Comparison of ENCODE assay signal across 8 mouse cellular contexts in the genomic region with DNA sequence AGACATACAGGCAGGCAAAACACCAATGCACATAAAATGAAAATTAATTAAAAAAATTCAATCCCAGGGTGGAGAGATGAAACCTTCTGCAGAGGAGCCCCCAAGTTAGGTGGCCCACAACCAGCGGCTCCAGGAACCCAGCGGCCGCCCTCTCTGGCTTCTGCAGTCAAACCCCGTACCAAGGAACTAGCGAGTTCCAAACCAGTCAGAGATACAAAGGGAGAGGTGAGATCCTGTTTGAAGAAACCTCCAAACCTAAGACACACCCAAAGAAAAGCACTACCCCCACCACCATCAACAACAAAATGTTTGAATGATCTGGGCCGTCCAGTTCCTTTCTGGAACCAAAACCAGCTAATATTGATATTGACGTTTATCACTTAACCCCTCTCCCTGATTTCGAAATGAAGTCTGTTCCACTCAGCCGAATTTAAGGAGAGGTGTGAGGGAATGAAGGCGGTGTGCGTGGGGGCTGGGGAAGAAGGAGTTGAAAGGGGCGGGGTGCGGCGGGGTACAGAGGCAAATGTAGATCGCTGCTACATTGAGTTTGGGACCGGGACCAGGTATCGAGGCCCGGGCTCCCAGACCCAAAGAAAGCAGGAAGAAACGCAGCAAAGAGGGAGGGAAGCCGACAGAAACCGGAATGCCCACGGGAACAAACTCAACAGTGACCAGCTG. TPM values are rescaled to one million over a fixed set of nuclear protein-coding genes. Genes with fewer than 3 reads are reported as not detected.
DNase-seq lines count a peak whose midpoint lies in the region; ATAC-seq and TF ChIP-seq lines count a peak whose summit lies in the region.

No protein-coding gene starts in this region.

- TF ChIP-seq RAD21 in MEL (IDR thresholded peaks at IDR 0.05; ENCODE audit: low read depth, low read length), result no peak

- no peaks in the 10 kb centered on the region for H3K36me3 ChIP-seq in heart, postnatal 0 days (replicated peaks; ENCODE audit: control insufficient read depth, insufficient read depth, low read length)
- peaks cover 0 to 37% of the 10 kb centered on the region in 2 experiments; a peak in 2 of 4 replicates for H3K36me3 ChIP-seq in MEL (ENCODE audit: control insufficient read depth in 1 of 2, insufficient read depth in 2 of 2, low read length in 2 of 2)
- no peaks in the 10 kb centered on the region for H3K36me3 ChIP-seq in limb, embryonic 12.5 days
- H3K36me3 ChIP-seq in small intestine, adult 2 months (ENCODE audit: control insufficient read depth, insufficient read depth, low read length), result no peaks in the 10 kb centered on the region

- peak in 1 of 2 experiments; percentile 53; a peak in 1 of 4 replicates for TF ChIP-seq POLR2A in MEL (IDR thresholded peaks at IDR 0.05; ENCODE audit: control insufficient read depth in 1 of 2, insufficient read depth in 1 of 2, low read depth in 1 of 2, low read length in 2 of 2, poor library complexity in 1 of 2)
- peak; percentile 78; the same call in 1 of the 2 replicates for TF ChIP-seq POLR2A in small intestine, adult 2 months (IDR thresholded peaks at IDR 0.05; ENCODE audit: low read depth, low read length)

- TF ChIP-seq CTCF in heart, postnatal 0 days (IDR thresholded peaks at IDR 0.05; ENCODE audit: low read depth), result no peak
- TF ChIP-seq CTCF in MEL (IDR thresholded peaks at IDR 0.05 in 2 of 3, conservative IDR thresholded peaks at IDR 0.05 in 1 of 3; ENCODE audit: control insufficient read depth in 1 of 3, insufficient read depth in 1 of 3, low read depth in 2 of 3, low read length in 3 of 3, poor library complexity in 1 of 3, severe bottlenecking in 1 of 3), result no peak
- no peak for TF ChIP-seq CTCF in small intestine, adult 2 months (IDR thresholded peaks at IDR 0.05; ENCODE audit: extremely low read depth, insufficient read length, insufficient replicate concordance, low read depth, low read length)

- H3K9me3 ChIP-seq in heart, postnatal 0 days (replicated peaks; ENCODE audit: control insufficient read depth, low read length), result no peaks in the 10 kb centered on the region
- no peaks in the 10 kb centered on the region for H3K9me3 ChIP-seq in MEL (replicated peaks; ENCODE audit: insufficient read depth, low read length)
- no peaks in the 10 kb centered on the region for H3K9me3 ChIP-seq in limb, embryonic 12.5 days

- H3K27ac ChIP-seq in heart, postnatal 0 days (ENCODE audit: low read depth), result peak overlapping the region; percentile 99
- peak overlapping the region; percentile 93 for H3K27ac ChIP-seq in MEL (ENCODE audit: control insufficient read depth, low read depth, low read length)
- H3K27ac ChIP-seq in limb, embryonic 12.5 days, result peak overlapping the region; percentile 73
- peak overlapping the region; percentile 58 for H3K27ac ChIP-seq in small intestine, adult 2 months (ENCODE audit: insufficient read depth, low read depth, low read length)

- peaks cover 5% of the 10 kb centered on the region; the same call in 1 of the 2 replicates for H3K79me2 ChIP-seq in MEL (ENCODE audit: control insufficient read depth, insufficient read depth, low read length, poor library complexity)

- no peak for TF ChIP-seq EP300 in heart, postnatal 0 days (IDR thresholded peaks at IDR 0.05; ENCODE audit: low read depth)
- 0 out of 4 replicates have a peak, but pooled peaks of 1 of the 2 experiments have one; percentile 20 for TF ChIP-seq EP300 in MEL (IDR thresholded peaks at IDR 0.05; ENCODE audit: low read depth in 1 of 2, low read length in 2 of 2)

- ATAC-seq in heart, postnatal 0 days (ENCODE audit: insufficient read depth, low read depth), result no peak
- ATAC-seq in erythroid progenitor cell, adult 5-6 weeks (replicated peaks; ENCODE audit: low FRiP score, poor library complexity, severe bottlenecking), result peak; percentile 50
- ATAC-seq in limb, embryonic 12.5 days (ENCODE audit: insufficient number of reproducible peaks, insufficient read depth, low FRiP score, low TSS enrichment, low read depth), result peak; percentile 56; the same call in 1 of the 2 replicates
- ATAC-seq in frontal cortex, adult (ENCODE audit: low TSS enrichment), result no peak

- H3K9ac ChIP-seq in heart, postnatal 0 days (replicated peaks; ENCODE audit: low read depth, low read length), result peak overlapping the region; percentile 71
- H3K9ac ChIP-seq in MEL (ENCODE audit: control insufficient read depth, low read depth, low read length, poor library complexity, severe bottlenecking), result peak overlapping the region; percentile 86
- peak overlapping the region; percentile 67 for H3K9ac ChIP-seq in limb, embryonic 12.5 days (replicated peaks)

- H3K4me2 ChIP-seq in heart, postnatal 0 days (ENCODE audit: low read depth, low read length), result peak overlapping the region; percentile 81
- peak overlapping the region; percentile 65 for H3K4me2 ChIP-seq in limb, embryonic 12.5 days

- WGBS in heart, postnatal 0 days, result 6% methylated on average over 22 of the region's 22 CpGs
- 9% methylated on average over 22 of the region's 22 CpGs for WGBS in limb, embryonic 12.5 days
- 12% methylated on average over 22 of the region's 22 CpGs for WGBS in small intestine, adult 2 months

- no peak for DNase-seq in heart, postnatal 0 days (ENCODE audit: low spot score)
- no peak for DNase-seq in heart, adult 9 months (ENCODE audit: low spot score in 2 of 2)
- DNase-seq in MEL (ENCODE audit: low read depth, low spot score), result peak; percentile 80
- no peak for DNase-seq in layer of hippocampus, adult 9-11 months

- peaks cover 11% of the 10 kb centered on the region for H3K4me1 ChIP-seq in heart, postnatal 0 days (ENCODE audit: control insufficient read depth, insufficient read depth)
- peaks cover 10 to 31% of the 10 kb centered on the region in 2 experiments for H3K4me1 ChIP-seq in MEL (ENCODE audit: control insufficient read depth in 1 of 2, insufficient read depth in 2 of 2, low read length in 2 of 2)
- H3K4me1 ChIP-seq in limb, embryonic 12.5 days (replicated peaks), result peaks cover 11% of the 10 kb centered on the region
- peaks cover 24% of the 10 kb centered on the region for H3K4me1 ChIP-seq in small intestine, adult 2 months (ENCODE audit: control insufficient read depth, insufficient read depth, insufficient read length, low read length)

- H3K4me3 ChIP-seq in heart, postnatal 0 days (ENCODE audit: low read depth, low read length), result peak overlapping the region; percentile 83
- peak overlapping the region; percentile 75 to 93 for H3K4me3 ChIP-seq in MEL (ENCODE audit: control insufficient read depth in 1 of 2, insufficient read depth in 1 of 2, low read depth in 2 of 2, low read length in 2 of 2)
- peak overlapping the region; percentile 71 for H3K4me3 ChIP-seq in limb, embryonic 12.5 days (replicated peaks)
- peak overlapping the region; percentile 66 for H3K4me3 ChIP-seq in small intestine, adult 2 months (ENCODE audit: low read depth, low read length)

- no peaks in the 10 kb centered on the region for H3K27me3 ChIP-seq in heart, postnatal 0 days (ENCODE audit: control insufficient read depth, insufficient read depth, low read length)
- no peaks in the 10 kb centered on the region for H3K27me3 ChIP-seq in MEL (ENCODE audit: control insufficient read depth in 1 of 2, insufficient read depth in 2 of 2, low read length in 2 of 2)
- H3K27me3 ChIP-seq in limb, embryonic 12.5 days, result no peaks in the 10 kb centered on the region
- no peaks in the 10 kb centered on the region for H3K27me3 ChIP-seq in small intestine, adult 2 months (ENCODE audit: control insufficient read depth, insufficient read depth, low read length)

TF ChIP-seq in MEL, 35 proteins besides CTCF, POLR2A, EP300 and RAD21 (continues in another document):
- TF ChIP-seq CHD2 (IDR thresholded peaks at IDR 0.05; ENCODE audit: low read length) (no peak; the same call in 1 of the 2 replicates), POLR2AphosphoS2 (IDR thresholded peaks at IDR 0.05; ENCODE audit: low read length) (no peak), TBP (IDR thresholded peaks at IDR 0.05; ENCODE audit: low read depth, low read length) (no peak), MAFK (IDR thresholded peaks at IDR 0.05; ENCODE audit: borderline replicate concordance, low read depth, low read length) (no peak), POLR2AphosphoS5 (IDR thresholded peaks at IDR 0.05; ENCODE audit: borderline replicate concordance, low read depth, low read length) (no peak), MAZ (IDR thresholded peaks at IDR 0.05; ENCODE audit: low read depth, low read length) (no peak), RCOR1 (IDR thresholded peaks at IDR 0.05; ENCODE audit: low read depth, low read length) (no peak; the same call in 1 of the 2 replicates), BHLHE40 (IDR thresholded peaks at IDR 0.05; ENCODE audit: borderline replicate concordance, low read depth, low read length) (no peak), UBTF (IDR thresholded peaks at IDR 0.05; ENCODE audit: borderline replicate concordance, insufficient read depth, low read depth, low read length) (no peak), MAX (IDR thresholded peaks at IDR 0.05; ENCODE audit: low read length) (no peak), SIN3A (IDR thresholded peaks at IDR 0.05; ENCODE audit: low read length) (peak; percentile 47), ELF1 (IDR thresholded peaks at IDR 0.05; ENCODE audit: low read depth, low read length) (no peak)

RNA-seq across cellular contexts. Expression of a gene that starts 13.1 kb away (rescaled TPM):
- 0.08 TPM in 1 of 2 replicates, not detected in the other for total RNA-seq in heart, postnatal 0 days (2014; rRNA removed; ENCODE audit: low replicate concordance)
- polyA plus RNA-seq in heart, postnatal 0 days (2015; fragmentation: Nextera tagmentation; extraction: Ambion mirVana), result not detected in 2 replicates
- total RNA-seq in MEL (2012; rRNA removed), result not detected in 2 replicates
- polyA plus RNA-seq in MEL (2012; ENCODE audit: insufficient read depth in 1 of 2, insufficient read length in 2 of 2, low read depth in 1 of 2, low replicate concordance in 2 of 2, missing spikeins in 1 of 2), result not detected
- total RNA-seq in erythroid progenitor cell, adult 5-6 weeks (2015; ENCODE audit: low replicate concordance), result not detected in 2 replicates
- not detected in 2 replicates for total RNA-seq in erythroid progenitor cell, adult 5-6 weeks (2017; ENCODE audit: low replicate concordance)
- not detected in 2 replicates for polyA plus RNA-seq in limb, embryonic 12.5 days (2016; fragmentation: Nextera tagmentation; extraction: Ambion mirVana)
- polyA plus RNA-seq in small intestine, adult 2 months (2012; rRNA removed), result not detected in 2 replicates

RNA-seq across cellular contexts. Expression of a gene that starts 30.4 kb away (rescaled TPM):
- total RNA-seq in heart, postnatal 0 days (2014; rRNA removed; ENCODE audit: low replicate concordance), result 22.4 and 29.3 TPM in 2 replicates
- polyA plus RNA-seq in heart, postnatal 0 days (2015; fragmentation: Nextera tagmentation; extraction: Ambion mirVana), result 5.4 TPM in 2 replicates
- 26.2 and 28.1 TPM in 2 replicates for total RNA-seq in MEL (2012; rRNA removed)
- polyA plus RNA-seq in MEL (2012; ENCODE audit: insufficient read depth in 1 of 2, insufficient read length in 2 of 2, low read depth in 1 of 2, low replicate concordance in 2 of 2, missing spikeins in 1 of 2), result 10 to 100 TPM; 23.8 to 34.0 TPM
- 133 and 153 TPM in 2 replicates for total RNA-seq in erythroid progenitor cell, adult 5-6 weeks (2015; ENCODE audit: low replicate concordance)
- total RNA-seq in erythroid progenitor cell, adult 5-6 weeks (2017; ENCODE audit: low replicate concordance), result 153 and 179 TPM in 2 replicates
- 16.8 and 16.9 TPM in 2 replicates for polyA plus RNA-seq in limb, embryonic 12.5 days (2016; fragmentation: Nextera tagmentation; extraction: Ambion mirVana)
- 5.1 and 9.3 TPM in 2 replicates for polyA plus RNA-seq in small intestine, adult 2 months (2012; rRNA removed)

Comparison
In these comparisons a context has a peak if more than half of its experiments do, and no peak if none do; other contexts are left out.
1. ATAC-seq: peak in erythroid progenitor cell, adult 5-6 weeks (single experiment) and limb, embryonic 12.5 days (single experiment); none in heart, postnatal 0 days (single experiment) and frontal cortex, adult (single experiment).
2. Peak in every context shown above with its lines, with median percentiles within 50 percentile points of each other: H3K27ac ChIP-seq, H3K4me3 ChIP-seq and H3K9ac ChIP-seq.